Mouse (Mus musculus) liver, embryonic 14.5 days (tissue): ENCODE data around the gene Rsph9.

ENCODE experiments used
- CTCF ChIP-seq: IDR thresholded peaks from 2 replicates; pipeline ENCODE4 v1.5.1; 2016; ENCODE audit warnings: antibody characterized with exemption, low read depth, control low read depth
- EP300 ChIP-seq: IDR thresholded peaks from 2 replicates; pipeline ENCODE4 v1.6.1; 2016; ENCODE audit warnings: antibody characterized with exemption, low read depth

DNA sequence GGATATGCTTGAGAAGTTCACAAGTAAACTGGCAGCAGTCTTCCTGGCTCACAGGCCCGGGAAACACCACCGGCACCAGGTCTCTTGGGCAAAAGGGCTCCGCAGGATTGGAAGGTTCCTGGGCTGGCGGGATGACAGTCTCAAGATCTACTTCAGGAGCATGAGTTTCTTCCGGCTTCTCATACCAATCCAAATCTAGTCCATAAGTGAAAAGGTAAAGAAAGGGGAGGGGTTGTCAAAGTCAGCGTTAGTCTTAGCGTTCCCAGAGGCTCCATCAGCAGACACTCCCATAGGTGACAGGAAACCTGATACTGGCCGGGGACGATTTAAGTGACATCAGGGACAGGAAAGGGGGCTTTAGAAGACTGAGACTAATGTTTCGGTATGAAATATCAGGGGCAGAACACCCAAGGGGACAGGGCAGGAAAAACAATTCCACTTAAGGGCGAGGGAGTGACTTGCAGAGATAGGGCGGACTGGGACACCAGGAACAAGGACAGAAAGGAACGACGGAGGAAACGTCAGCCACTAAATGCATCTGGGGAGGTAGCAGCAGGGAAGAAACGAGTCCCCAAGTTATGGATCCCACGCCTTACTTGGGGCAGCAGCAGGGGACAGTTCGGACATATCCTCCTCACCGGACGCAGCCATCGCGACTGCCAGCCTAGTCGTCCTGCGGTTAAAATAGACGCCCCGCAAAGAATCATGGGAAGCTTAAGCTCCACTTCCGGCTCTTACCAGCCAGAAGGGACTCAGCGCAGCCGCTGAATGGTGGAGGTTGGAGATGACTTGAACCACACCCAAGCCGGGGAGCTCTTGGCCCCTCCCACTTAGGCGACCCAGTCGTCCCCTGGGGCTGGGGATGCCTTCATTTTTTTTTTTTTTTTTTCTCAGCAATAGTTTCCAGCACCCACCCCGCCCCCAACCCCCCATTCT is 9.1 kb upstream of the Rsph9 start, which contains the start of gene Mad2l1bp:
- no peak for TF ChIP-seq CTCF
- peak; percentile 36; the same call in 1 of the 2 replicates for TF ChIP-seq EP300
